Mouse (Mus musculus) frontal cortex, adult (tissue): Measurements from ENCODE around the gene Mbip.
A peak's percentile ranks its signal among the peaks of the same experiment; 100 is the strongest.

ENCODE experiments used
- ATAC-seq: cut with Nextera tagmentation; 2 replicates; pipeline ENCODE4 v1.9.2; 2017; ENCODE audit warnings: mild to moderate bottlenecking, moderate library complexity, mixed read lengths; ENCODE audit not compliant: low TSS enrichment

Mbip gene

DNA sequence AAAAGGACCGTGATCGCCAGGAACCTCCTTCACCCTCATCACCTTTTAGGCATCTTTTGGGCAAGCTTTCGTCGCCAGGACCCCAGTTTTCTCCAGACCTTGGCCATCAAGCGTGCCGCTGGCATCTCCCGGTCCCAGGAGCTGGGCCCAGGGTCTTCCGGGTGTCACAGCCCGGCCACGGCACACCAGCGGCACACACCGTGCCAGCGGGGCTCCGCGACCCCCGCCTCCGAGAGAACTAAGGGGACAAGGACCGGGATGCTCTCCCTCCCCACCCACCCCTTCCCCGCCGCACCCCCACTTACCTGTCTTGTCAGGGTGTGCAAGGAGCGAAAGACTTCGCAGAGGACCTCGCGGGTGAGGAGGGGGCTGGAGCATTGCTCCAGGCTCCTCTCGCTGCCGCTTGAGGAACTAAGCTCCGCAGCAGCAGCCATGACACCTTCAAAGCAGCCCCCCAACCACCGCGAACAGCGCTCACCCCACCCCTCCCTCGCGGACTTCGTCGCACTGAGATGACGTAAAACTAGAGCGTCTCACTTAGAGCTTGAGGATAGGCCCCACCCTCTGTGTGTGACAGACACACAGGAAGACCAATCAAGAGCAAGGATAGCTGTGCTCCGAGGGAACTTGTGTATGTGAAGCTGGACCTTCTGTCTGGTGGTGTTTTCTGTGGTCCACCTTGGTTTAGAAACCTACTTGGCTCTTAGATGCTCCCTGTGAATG lies at the start of gene Mbip:
Mbip (minus strand) TSS at position 528 of the 723 bp plus-strand sequence.
- peak; percentile 100 for ATAC-seq

DNA sequence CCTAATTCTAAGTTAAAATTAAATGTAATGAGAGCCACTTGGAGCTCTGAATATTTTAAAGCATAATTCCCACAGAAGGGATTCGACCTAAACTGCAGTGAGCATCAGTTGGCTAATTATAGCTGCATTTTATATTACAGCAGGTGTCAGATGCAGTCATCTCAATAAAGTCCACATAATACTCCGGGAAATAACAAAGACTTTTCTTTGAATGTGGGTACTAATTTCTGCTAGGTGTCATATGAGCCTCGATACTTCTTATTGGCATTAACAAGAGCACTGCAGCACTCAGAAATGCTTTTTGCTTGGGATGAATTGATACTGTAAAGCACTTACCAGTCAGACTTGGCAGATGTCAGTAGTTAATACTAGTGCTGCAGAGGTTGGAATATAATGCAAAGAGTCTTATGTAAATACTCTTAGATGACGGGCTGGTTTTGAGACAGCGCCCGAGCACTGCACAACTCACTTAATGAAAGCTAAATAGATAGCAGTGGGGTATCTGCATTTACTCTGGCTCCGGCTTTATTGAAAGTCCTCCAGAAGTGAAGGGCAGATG lies 42.0 kb upstream of the Mbip start:
- no peak for ATAC-seq

DNA sequence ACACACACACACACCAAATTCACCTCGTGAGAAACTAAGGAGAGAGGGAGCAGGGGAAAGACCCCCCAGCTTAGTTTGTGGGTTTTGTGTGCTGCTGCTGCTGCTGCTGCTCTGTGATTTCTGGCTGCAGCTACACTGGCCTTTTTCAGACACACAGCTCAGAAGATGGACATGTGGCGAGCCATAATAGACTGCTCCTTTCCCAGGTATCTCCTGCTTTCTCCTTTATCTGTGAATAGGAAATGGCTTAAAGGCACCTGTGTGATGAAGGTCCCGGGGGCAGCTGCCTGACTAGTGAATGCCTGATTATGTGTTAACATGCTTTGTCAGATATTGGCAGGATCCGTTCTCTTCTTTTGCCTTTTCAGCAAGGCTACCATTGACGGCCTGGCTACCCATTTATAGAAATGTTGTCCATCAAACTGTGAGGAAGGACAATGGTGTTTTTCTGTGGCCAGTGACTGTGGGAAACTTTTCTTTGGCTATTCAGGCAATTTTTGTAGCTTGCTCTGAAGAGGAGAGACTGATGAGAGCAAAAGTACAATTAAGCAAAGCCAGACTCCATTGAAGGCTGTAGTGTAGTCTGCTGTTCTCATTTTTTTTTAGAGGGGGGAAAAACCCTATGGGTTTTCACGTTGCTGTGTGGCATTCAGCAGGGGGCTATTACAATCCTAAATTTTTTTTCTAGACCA lies 41.4 kb upstream of the Mbip start:
- no peak for ATAC-seq

DNA sequence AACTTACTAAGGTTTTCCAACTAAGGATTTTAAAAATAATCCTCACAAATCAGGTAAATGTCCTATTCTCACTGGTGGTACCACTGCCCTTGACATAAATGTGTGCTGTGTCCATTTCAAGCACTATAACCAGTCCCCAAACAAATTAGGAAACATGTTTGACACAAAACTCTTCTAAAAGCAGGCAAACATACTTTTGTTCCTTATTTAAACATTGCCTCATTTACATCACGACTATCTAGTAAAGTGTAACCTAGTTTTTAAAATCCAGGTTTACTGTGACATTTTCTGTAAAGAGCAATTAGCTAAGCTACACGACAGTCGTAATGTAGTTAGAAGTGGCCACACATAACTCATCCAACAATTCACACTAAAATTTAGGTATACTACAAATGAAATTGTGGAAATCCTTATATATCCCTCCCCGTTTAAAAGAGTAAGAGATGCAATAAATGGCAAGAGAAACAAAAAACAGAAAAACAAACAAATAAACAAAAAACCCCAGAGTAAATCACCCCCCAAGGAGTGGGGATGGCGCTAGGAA lies 851 bp downstream of the Mbip start:
- no peak; the same call in 1 of the 2 replicates for ATAC-seq

DNA sequence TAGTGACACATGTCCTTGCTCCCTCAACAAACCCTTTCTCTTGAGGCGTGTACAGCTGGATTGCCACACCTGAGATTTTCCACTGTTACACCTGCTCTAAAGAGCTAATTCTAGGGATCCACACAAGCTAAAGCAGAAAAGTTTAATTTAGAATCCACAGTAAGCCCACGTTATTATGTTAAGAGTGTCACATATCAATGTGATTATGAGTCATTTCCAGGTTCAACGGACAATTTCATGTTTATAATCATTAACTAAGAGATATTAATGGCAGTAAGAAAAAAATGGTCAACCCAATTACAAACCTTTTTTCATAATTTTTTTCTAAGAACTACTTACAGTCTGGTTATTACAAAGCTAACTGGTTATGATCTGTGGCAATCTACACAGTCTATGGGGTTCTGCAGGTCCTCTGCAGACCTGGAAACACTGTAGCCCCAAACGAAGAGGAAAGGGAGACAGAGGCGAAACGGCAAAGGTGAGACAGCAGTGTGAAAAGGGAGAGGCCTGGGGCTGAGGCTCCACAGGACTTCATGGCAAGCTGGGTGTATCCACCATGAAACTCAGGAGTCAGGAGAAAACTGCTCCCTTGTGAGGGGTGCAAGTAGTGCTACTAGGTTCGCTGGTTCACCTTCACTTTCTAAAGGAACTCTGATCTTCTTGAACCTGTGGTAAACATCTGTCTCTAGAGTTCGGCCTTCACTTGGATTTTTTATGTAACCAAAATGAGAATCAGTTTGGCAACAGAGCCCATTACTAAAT lies 6.2 kb downstream of the Mbip start:
- ATAC-seq = no peak

DNA sequence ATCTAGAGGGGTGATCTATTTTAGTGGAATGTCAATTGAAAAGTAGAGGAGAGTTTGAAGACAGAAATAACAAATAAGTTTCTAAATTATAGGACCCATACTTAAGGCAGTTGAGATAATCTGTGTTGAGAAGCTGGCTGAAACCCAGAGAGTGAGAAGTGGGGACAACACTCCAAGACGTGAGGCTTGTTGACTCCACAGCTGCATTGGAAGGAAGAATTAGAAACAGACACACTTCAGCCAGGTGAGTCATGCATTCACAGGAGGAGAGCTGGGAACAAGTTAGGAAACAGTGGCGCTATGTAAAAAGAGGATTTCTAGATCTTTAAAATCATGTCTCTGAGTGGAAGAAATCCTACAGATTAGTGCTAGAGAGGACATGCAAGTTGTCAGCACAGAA lies 12.2 kb downstream of the Mbip start:
- ATAC-seq = no peak

DNA sequence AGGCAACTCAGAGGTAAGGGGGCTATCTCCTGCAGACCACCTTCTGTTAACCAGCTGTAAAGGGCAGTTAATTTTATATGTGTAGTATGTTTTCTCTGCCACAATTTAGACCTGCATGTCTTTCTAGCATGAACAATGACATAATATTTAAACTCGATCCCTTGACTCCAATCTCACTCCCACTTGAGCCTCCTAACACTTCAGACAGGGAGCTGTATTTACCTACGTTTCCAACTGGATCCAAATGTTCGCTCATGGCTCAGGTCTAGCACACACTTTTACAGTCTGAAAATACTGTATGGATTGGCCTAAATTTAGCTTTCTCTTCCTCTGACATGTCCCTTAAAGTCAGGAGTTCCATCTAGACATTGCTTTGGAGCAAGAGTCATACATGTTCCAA lies 13.2 kb downstream of the Mbip start:
- ATAC-seq = no peak

DNA sequence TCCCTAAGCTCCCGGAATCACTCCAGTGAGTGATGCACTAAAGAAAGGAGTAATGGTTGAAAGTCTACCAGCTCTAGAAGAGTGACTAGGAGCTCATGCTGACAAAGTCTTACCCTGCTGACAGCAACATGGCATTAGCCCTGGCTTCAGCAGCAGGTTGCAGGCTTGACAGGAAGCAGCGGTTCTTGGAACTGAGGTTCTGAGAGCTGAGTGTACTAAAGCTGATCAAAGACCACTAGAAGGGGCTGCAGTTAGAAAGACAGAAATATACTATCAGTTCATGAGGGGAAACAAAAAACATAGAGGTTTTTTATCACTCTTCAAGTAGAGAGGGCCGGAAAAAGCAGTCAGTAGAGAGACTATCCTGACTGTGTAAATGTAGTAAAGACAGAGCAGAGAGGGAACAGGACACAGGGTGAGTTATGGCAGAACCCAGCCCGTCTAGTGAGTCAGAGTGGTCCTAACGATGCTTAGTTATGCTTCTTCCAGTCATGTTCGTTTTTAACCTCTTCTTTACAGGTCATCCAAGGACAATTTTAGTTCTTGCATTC lies 18.2 kb downstream of the Mbip start:
- ATAC-seq = no peak

DNA sequence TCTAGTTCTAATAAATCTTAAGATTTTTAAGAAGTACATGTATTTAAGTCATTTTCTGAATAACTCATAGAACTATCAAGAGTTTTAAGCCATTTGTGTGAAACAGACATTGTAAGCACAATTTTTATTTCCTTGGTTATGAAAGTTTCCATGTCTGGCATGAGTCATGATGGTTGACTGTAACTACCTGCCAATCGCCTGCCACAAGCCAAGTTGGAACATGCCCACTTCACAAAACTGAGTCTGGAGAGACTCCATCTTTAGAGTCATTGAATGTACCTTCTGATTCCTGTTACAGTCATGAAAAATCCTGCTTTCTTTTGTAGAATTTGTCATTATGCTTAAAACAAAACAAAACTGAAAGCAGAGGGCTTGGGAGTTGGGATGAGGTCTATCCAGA lies 19.8 kb downstream of the Mbip start:
- no peak for ATAC-seq

DNA sequence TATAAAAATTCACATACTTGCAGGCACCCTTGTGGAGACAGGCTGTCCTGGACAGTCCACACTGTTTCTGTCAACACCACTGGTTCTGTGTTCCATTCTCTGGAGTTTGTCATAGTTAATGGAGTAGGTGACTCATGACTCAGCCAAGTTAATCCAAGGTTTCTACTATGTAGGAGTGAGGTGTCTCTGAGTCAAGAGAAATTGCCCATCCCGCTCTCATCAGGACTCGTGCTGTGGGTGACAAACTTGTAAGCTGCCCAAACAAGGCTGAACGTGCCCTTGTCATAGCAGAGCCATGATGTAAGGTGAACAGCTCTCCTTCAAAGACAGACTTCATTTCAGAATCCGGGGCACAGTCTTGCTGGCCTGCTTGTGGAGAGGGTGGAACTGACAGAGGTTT lies 26.8 kb downstream of the Mbip start:
- peak; percentile 32; the same call in 1 of the 2 replicates for ATAC-seq

DNA sequence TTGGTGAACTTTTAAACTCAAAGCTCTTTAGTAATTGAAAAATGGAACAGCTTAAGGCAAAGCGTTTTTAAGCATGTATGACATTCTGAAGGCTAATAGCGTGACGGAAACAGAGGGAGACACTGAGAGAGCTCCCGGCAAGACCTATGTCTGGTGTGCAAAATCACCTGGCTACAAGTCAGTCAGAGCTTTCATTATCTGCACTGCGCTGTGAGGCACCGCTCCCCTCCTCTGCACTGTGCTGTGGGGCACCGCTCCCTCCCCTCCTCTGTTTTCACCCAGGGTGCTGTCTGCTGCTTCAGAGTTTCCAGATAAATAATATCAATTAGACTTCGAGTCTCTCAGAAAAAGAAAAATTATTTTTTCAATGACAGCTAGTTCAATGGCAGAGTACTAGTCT lies 27.6 kb downstream of the Mbip start:
- ATAC-seq = no peak

DNA sequence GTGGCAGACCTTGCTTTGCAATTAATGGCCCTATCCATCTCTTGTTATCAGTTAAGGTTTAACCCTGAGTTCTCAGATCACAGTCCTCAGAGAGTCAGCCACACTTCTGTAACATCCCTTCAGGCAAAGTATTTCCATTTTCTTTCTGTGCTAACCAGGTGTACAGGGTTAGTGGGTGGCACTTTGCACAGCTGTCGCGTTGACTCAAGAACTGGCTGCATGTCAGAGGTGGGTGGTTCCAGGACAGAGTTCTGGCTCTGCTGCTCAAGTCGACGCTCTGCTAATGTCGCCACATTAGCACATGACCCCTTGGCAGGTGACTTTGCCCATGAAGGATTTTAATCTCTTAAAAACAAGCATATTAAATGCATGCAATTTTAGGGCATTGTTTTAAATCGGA lies 39.9 kb downstream of the Mbip start:
- ATAC-seq = no peak; the same call in 1 of the 2 replicates

DNA sequence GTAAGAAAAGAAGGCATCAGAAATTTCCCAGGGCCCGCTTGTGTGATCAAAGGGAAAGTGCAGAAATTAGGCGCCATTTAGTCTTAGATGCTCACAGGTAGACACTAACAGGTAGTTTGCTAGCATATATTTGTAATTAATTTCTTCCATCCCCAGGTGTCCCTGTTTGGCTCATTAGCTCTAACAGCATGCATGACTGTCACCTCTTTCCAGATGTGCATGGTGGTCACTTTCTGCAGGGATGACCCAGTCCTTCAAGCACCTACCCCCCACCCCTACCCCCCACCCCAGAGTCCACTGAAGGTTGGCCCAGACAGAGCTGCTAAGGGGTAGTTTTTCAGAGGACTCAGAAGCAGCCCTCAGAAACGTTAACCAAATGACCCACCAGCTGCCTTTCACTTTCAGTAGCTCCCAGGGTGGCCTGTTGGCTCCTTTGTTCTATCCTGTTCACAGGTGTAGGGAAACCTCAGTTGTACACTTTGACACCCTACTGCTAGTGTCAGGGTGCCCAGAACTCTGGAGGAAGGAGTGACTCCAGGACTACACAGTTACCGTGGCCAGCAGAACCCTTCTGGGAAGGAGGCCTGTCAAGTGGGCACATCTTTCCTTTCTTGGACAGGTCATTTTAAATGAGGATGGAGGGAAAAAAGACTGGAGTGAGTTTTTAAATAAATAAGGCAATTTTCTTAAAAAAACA lies 43.2 kb downstream of the Mbip start:
- ATAC-seq = no peak

DNA sequence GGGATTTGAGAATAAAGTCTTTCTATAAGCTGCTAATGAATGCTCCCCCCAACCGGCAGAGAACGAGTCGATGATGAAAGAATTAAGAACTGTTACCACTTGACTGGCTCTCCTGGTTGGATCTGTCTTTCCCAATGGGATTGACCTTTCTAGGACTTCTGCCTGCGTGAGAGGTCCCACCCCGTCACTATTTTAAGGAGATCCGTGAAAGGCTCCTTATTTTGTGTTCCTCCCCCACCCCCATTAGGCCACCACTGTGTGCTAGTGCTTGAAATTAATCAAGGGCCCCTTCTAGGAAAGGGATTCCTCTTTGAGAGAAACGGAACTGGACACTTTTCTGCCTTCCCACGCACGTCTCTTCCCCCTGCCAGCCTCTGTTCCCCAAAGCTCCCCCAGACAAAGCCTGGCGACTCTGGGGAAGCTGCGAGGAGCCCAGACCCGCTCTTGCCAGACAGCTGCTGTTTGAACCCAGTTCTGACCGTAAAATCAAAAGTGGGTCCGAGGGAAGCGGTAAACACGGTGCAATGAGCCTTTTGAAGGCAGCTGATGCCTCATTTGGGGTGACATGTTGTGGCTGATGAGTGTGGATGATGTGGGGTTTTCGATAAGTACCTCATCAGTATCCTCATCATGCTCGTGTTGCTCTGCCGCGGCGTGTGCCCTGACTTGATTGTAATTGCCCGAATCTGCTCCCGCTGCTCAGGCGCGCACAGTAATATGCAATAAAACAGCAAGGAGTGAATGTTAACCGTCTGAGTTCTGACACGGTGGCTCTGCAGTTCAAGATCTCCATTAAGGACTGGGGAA lies 44.0 kb downstream of the Mbip start:
- ATAC-seq = peak; percentile 82

DNA sequence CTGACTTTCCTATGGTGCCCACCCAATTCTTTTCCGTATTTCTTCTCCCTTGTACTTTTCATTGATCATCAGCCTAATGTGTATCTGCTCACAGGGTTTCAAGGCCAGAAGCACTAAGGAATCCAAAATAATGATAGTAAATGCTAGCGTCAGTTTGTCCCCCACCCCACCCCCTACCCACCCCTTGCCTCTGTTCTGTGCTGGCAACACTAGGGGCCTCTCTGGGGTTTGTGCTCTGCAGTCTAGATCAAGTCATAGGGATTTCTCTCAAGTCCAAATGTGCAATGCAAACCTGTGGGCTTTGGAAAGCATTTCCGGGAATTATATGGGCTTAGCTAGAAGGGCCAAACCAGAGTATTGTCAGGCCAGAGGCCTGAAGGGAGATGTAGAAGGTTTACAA lies 46.1 kb downstream of the Mbip start:
- ATAC-seq = no peak

DNA sequence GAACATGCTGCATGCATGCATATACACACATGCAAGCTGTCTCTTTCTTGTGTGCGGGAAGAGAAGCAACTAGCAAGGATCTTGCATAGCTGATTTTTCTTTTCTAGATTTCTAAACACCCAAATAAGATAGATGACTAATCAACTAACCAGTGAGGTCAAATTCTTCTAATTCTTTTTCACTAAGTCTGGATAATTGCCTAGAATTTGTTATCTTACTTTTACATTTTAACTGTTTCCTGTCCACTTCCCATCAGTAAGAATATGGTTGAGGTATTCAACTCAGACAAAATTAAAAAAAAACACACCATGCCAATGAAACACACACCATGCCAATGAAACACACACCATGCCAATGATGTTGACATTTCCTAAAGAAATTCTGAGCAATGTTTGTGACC lies 46.8 kb downstream of the Mbip start:
- ATAC-seq = no peak

DNA sequence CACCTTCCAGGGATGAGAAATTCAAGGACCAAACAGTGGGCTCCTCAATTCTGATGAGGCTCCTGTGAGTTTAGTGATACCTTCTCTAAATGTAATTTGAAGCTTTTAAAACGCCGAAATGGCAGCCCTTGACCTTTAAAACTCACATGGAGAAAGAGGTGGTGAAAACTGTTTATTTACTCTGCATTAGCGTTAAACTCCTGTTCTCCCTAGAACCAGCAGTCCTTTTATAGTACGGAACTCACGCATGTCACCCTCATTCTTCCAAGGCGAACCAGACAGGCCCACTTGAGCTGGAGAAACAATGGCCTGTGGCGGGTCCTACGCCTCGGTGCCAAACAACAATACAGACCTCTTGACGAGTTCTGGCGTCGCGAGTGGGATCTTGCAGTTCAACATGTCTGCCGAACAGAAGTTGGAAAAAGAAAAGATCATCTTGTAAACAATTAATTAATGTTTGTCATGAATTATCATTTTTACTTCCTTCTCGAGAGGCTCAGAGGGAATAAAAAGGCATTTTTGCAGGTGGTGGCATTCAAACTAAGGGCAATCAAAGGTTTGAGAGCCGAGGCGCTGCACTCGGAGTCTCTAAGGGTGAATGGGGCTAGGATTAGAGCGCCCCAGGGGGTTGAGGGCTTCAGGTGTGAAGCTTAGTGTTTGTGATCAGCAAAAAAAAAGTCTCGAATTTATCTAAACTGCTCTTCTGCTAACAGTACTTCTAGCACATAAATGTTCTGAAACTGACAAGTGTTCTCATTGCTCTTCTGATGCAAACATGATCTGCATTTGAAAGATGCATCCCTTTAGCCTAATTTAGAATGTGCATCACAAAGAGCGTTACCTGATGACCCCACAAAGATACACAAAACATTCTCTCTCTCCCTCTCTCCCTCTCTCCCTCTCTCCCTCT lies 47.5 kb downstream of the Mbip start:
- no peak for ATAC-seq

DNA sequence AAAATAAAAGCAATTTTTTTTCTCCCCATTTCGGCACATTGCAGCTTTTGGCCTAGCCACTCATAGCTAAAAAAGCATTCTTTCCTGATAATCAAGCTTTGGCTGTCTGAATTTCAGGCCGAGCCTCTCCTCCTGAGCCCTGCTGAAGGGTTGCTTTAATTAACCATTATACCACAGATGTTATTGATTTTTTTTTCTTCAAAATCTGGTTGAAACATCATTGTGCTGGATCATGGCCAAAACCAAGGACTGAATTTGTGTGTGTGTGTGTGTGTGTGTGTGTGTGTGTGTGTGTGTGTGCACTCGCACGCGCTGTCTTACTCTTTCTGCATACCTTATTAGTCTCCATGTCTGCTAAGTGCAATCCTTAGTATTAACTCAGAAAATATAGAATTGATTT lies 48.6 kb downstream of the Mbip start:
- ATAC-seq = no peak

DNA sequence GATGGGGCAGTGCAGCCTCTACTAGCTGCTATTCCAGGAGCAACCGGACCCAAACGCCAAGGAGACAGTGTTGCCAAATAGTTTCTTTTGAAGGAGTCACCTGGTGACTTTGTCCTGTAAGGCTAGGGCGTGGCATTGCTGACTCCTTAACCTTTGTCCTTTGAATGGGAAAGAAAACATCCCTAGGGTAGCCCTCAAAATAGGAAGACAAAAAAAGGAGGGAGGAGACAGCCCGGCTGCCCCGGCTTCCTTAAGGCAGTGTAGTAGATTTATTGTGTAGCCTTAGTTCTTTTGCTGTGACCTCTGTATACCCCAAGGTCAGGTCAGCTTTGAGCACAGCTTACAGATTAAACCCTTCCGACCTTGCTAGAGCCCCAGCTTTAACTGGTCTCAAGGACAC lies 49.2 kb downstream of the Mbip start:
- no peak for ATAC-seq
